Mouse (Mus musculus) gastrocnemius, postnatal 4 days (tissue): ENCODE results near the gene Tmem273. TPM values are rescaled to one million over a fixed set of nuclear protein-coding genes. Genes with fewer than 3 reads are reported as not detected.

Experiments
- DNase-seq, 2 experiments: peaks; one replicate each; pipeline ENCODE4 v3.0.0; 2021 to 2022; ENCODE audit warnings: low spot score in 2 of 2, mixed read lengths in 2 of 2
- total RNA-seq, 2 experiments: library from RNA; stranded (reverse); gene quantifications; 2 replicates each; pipeline ENCODE4 v1.2.3; 2021

The Tmem273 gene
- total RNA-seq, 2 experiments from 2014 or later = 0.70 to 1.1 TPM

DNA sequence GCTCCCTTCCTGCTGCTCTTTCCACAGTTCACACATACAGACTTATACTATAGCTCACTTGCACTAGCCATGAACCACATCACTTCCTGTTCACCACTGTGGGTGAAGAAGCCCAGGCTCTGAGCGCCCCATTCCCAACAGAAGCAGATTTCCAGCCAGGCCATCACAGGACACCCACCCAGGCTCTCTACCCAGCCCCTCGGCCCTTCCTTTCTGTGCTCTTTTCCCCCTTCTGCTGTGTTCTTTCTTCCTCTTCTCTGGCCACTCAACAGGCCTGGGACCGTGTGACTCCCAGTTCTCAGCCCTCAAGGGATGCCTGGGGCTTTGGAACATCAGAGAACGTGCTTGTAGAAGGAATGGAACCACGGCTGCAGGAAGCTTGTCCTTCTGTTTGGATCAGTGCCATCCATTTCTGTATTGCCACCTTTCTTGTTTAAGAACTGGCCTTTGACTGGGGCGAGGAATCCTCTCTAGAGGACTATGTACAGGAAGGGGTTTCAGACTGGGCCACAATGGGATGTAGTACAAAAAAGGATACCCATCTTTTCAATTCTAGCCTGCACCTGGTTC lies 73.3 kb downstream of the Tmem273 start:
- DNase-seq = no peak

DNA sequence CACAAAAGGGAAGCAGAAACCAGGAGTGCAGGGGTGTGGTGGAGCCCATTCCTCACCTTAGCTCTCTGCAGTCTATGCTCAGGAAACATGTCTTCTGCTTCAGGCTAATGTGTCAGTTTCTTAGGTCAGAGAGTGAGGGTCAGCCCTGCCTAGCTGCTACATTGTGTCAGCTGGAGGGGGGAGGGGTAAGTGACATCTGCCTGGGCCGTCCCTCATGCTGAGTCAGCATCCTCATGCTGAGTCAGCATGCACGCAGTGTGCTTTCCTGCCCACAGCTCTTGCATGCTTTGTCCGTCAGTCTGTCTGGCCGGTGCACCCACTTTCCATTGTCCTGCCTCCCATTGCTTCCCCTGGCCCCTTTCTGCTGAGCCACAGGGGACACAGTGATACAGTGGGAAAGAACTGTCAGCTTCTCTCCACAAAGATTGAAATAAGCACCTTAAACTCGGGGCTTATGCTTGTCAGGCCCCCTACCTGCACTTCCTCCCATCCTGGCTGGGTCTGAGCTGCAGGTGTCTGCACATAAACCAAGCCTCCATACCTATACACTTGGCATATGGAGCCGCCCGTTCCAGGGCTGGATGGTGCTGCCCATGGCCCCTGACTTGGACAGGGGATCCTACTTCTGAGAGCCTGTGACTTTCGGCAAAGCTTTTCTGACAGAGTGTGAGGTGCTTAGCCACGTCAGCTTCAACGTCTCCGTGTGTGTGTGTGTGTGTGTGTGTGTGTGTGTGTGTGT lies 74.2 kb downstream of the Tmem273 start:
- no peak for DNase-seq

DNA sequence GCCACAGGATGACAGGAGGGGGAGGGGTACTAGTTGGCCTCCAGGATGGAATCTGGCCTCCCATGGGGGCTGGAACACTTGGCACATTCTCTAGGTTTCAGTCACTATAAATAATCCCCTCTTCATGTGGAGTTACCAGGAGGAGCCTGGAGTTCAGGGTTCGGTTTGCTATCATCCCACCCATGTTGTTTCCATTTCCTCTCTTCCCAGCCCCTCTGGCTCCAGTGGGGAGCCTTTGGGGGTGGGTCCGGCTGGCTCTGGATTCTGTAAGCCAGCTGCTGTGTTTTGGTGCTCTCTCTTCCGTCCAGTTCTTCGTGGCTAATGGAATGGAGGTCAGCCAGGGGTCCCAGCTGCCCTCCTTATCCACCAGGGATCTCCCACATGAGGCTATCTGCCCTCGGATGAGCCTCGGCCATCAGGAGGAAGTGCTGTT lies 75.4 kb downstream of the Tmem273 start:
- DNase-seq = peak in 1 of 2 experiments; percentile 70

DNA sequence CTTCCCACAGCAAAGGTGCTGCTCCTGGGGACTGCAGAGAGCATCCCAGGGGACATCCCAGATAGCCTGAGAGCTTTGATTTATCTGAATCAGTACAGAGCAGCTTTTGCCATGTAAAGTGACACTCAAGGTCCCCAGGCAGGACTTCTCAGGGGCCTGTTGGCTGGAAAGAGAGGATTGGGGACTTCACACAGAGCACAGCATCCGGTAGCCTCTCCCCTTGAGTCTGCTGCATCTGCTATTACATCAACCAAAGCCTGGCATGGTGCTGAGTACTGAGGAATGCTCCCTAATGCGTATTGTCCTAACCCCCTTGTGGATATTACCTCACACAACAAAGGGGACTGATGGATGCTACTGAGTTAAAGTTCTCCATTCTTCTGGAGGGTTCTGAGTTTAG lies 75.9 kb downstream of the Tmem273 start:
- no peak for DNase-seq

DNA sequence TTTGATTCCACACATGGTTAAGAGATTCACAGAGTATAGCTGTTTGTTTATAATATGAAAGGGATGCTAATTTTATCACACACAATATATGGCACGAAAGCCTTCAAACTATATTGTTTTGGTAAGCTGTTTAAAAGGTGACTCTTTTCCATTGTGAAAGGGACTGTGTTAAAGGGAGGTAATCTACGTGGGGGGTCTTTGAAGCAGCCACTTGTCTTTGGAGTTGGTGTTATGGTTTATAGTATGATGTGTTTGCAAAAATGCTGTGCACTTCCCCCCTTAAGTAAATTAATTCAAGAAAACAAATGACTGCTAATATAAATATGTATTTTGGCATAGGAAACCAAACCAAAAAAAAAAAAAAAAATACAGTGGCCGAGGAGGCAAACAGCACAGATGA lies 79.6 kb downstream of the Tmem273 start:
- DNase-seq = no peak

Other genes starting within 250 kb of the Tmem273 start
- not detected for gene Prrxl1, start 186.6 kb upstream of the Tmem273 start, total RNA-seq
- gene 3425401B19Rik, start 100.7 kb upstream of the Tmem273 start, total RNA-seq = 100 to 1,000 TPM; 137 to 194 TPM
- gene Fam170b, start 48.0 kb downstream of the Tmem273 start, total RNA-seq = not detected
- 10 to 100 TPM; 41.5 to 43.6 TPM for gene Vstm4, start 70.8 kb downstream of the Tmem273 start, total RNA-seq
- gene Lrrc18, start 205.4 kb downstream of the Tmem273 start, total RNA-seq = under 1 TPM; 0.34 to 0.37 TPM